In genomic region chr5:101384316-101384715, GRCm38 (mm10) we compare ENCODE assay signal across 18 mouse cellular contexts.
DNase-seq lines count a peak whose midpoint lies in the region; ATAC-seq and TF ChIP-seq lines count a peak whose summit lies in the region.
"Had no signal": no experiment of that assay in that cellular context is flagged by ENCODE, and none has a peak within 500 bp of the region (broad histone marks: within the 10 kb centered on the region; RNA-seq: fewer than 3 reads in every experiment).

No protein-coding gene starts in this region.

- H3K4me3 ChIP-seq in lung, embryonic 16.5 days (ENCODE audit: low read length): no peak overlapping the region
- no peak overlapping the region for H3K4me3 ChIP-seq in lung, adult 2 months (replicated peaks; ENCODE audit: extremely low read depth, low read depth, low read length)
- H3K4me3 ChIP-seq in cerebellum, adult 2 months (replicated peaks; ENCODE audit: insufficient read depth, low read depth, low read length): no peak overlapping the region
- no peak overlapping the region for H3K4me3 ChIP-seq in stomach, embryonic 14.5 days (ENCODE audit: low read depth, low read length)
- H3K4me3 ChIP-seq: embryonic facial prominence, embryonic 15.5 days; forebrain, embryonic 15.5 days; heart, embryonic 15.5 days; hindbrain, embryonic 15.5 days; limb, embryonic 10.5 days; neural tube, embryonic 15.5 days had no signal

- peak; percentile 20; the same call in 1 of the 2 replicates for ATAC-seq in lung, embryonic 16.5 days (ENCODE audit: low read depth)
- ATAC-seq in stomach, embryonic 14.5 days (ENCODE audit: insufficient number of reproducible peaks, insufficient read depth, low FRiP score, low read depth): peak; percentile 67; the same call in 1 of the 2 replicates
- ATAC-seq: forebrain, embryonic 15.5 days; midbrain, embryonic 16.5 days had no signal

- no peak for TF ChIP-seq CTCF in lung, adult 2 months (IDR thresholded peaks at IDR 0.05; ENCODE audit: insufficient read depth, low read length)
- no peak for TF ChIP-seq CTCF in cerebellum, adult 2 months (IDR thresholded peaks at IDR 0.05; ENCODE audit: borderline replicate concordance, insufficient read depth, low read depth, low read length)

- no peaks in the 10 kb centered on the region for H3K4me1 ChIP-seq in lung, embryonic 16.5 days (replicated peaks; ENCODE audit: control insufficient read depth, insufficient read depth, low read length)
- no peaks in the 10 kb centered on the region for H3K4me1 ChIP-seq in lung, adult 2 months (ENCODE audit: control insufficient read depth, insufficient read depth, low read length)
- peaks cover 3% of the 10 kb centered on the region; the same call in 1 of the 2 replicates for H3K4me1 ChIP-seq in cerebellum, adult 2 months (ENCODE audit: control insufficient read depth, insufficient read depth, low read length)
- H3K4me1 ChIP-seq in stomach, embryonic 14.5 days (ENCODE audit: control insufficient read depth, insufficient read depth, low read length): peaks cover 5% of the 10 kb centered on the region; the same call in 1 of the 2 replicates
- H3K4me1 ChIP-seq: embryonic facial prominence, embryonic 15.5 days; forebrain, embryonic 15.5 days; heart, embryonic 15.5 days; hindbrain, embryonic 15.5 days; limb, embryonic 10.5 days; neural tube, embryonic 15.5 days had no signal

- H3K36me3 ChIP-seq in lung, embryonic 16.5 days (ENCODE audit: control insufficient read depth, insufficient read depth, low read length): no peaks in the 10 kb centered on the region
- H3K36me3 ChIP-seq in stomach, embryonic 14.5 days (ENCODE audit: control insufficient read depth, insufficient read depth, low read length): no peaks in the 10 kb centered on the region
- H3K36me3 ChIP-seq: embryonic facial prominence, embryonic 15.5 days; forebrain, embryonic 15.5 days; heart, embryonic 15.5 days; hindbrain, embryonic 15.5 days; limb, embryonic 10.5 days; neural tube, embryonic 15.5 days had no signal

- H3K27me3 ChIP-seq in lung, embryonic 16.5 days (ENCODE audit: control insufficient read depth, insufficient read depth, low read depth, low read length): no peaks in the 10 kb centered on the region; the same call in 1 of the 2 replicates
- no peaks in the 10 kb centered on the region; the same call in 1 of the 2 replicates for H3K27me3 ChIP-seq in cerebellum, adult 2 months (ENCODE audit: control insufficient read depth, insufficient read depth, low read length)
- no peaks in the 10 kb centered on the region for H3K27me3 ChIP-seq in stomach, embryonic 14.5 days (ENCODE audit: control insufficient read depth, insufficient read depth, low read length)
- H3K27me3 ChIP-seq: embryonic facial prominence, embryonic 15.5 days; forebrain, embryonic 15.5 days; heart, embryonic 15.5 days; hindbrain, embryonic 15.5 days had no signal

- H3K9ac ChIP-seq in lung, embryonic 16.5 days (ENCODE audit: low read length): no peak overlapping the region
- H3K9ac ChIP-seq in stomach, embryonic 14.5 days (replicated peaks; ENCODE audit: low read depth, low read length): no peak overlapping the region
- H3K9ac ChIP-seq: embryonic facial prominence, embryonic 15.5 days; forebrain, embryonic 15.5 days; heart, embryonic 15.5 days; hindbrain, embryonic 15.5 days; neural tube, embryonic 15.5 days had no signal

- H3K27ac ChIP-seq in lung, embryonic 16.5 days (ENCODE audit: low read length): no peak overlapping the region
- no peak overlapping the region for H3K27ac ChIP-seq in cerebellum, adult 2 months (ENCODE audit: insufficient read depth, low read length)
- peak overlapping the region; percentile 18; the same call in 1 of the 2 replicates for H3K27ac ChIP-seq in stomach, embryonic 14.5 days (ENCODE audit: low read length)
- H3K27ac ChIP-seq: embryonic facial prominence, embryonic 15.5 days; forebrain, embryonic 15.5 days; heart, embryonic 15.5 days; hindbrain, embryonic 15.5 days; limb, embryonic 10.5 days; neural tube, embryonic 15.5 days had no signal

- no peaks in the 10 kb centered on the region for H3K9me3 ChIP-seq in lung, embryonic 16.5 days (ENCODE audit: control insufficient read depth, low read length)
- H3K9me3 ChIP-seq in stomach, embryonic 14.5 days (ENCODE audit: control insufficient read depth, low read depth, low read length): no peaks in the 10 kb centered on the region
- H3K9me3 ChIP-seq: embryonic facial prominence, embryonic 15.5 days; forebrain, embryonic 15.5 days; heart, embryonic 15.5 days; hindbrain, embryonic 15.5 days; limb, embryonic 10.5 days; neural tube, embryonic 15.5 days had no signal

- intact Hi-C loops in heart, postnatal 10 days (cut with DNase I): no loop called here

- DNase-seq in heart, postnatal 10 days: peak; percentile 1 to 5
- DNase-seq in heart, adult 8-10 months (ENCODE audit: low spot score): no peak
- no peak for DNase-seq in lung, adult 2 months
- DNase-seq in cerebellum, adult 2 months: peak; percentile 17 to 45
- DNase-seq in testis, postnatal 10 days (ENCODE audit: low spot score): no peak
- DNase-seq in retina, postnatal 1 day: no peak
- DNase-seq: gastrocnemius, postnatal 25 days; kidney, postnatal 10 days; thymus, adult 18-20 months had no signal

- 19% methylated on average over 5 of the region's 5 CpGs for WGBS in lung, embryonic 16.5 days
- 39% methylated on average over 5 of the region's 5 CpGs for WGBS in lung, adult 2 months
- 19% methylated on average over 5 of the region's 5 CpGs for WGBS in cerebellum, adult 2 months
- WGBS in stomach, embryonic 14.5 days: 23% methylated on average over 5 of the region's 5 CpGs

- TF ChIP-seq POLR2A in lung, adult 2 months (IDR thresholded peaks at IDR 0.05; ENCODE audit: borderline replicate concordance, extremely low read depth, low read depth, low read length): no peak
- no peak for TF ChIP-seq POLR2A in cerebellum, adult 2 months (IDR thresholded peaks at IDR 0.05; ENCODE audit: borderline replicate concordance, insufficient read depth, low read length)

- no peak overlapping the region for H3K4me2 ChIP-seq in lung, embryonic 16.5 days (ENCODE audit: low read depth, low read length)
- no peak overlapping the region for H3K4me2 ChIP-seq in stomach, embryonic 14.5 days (replicated peaks; ENCODE audit: low read depth, low read length)
- H3K4me2 ChIP-seq: embryonic facial prominence, embryonic 15.5 days; forebrain, embryonic 15.5 days; heart, embryonic 15.5 days; hindbrain, embryonic 15.5 days; neural tube, embryonic 15.5 days had no signal

Comparison
In these comparisons a context has a peak if more than half of its experiments do, and no peak if none do; other contexts are left out.
1. DNase-seq: peak in heart, postnatal 10 days (2 of 2) and cerebellum, adult 2 months (2 of 2); none in heart, adult 8-10 months (single experiment), lung, adult 2 months (single experiment), testis, postnatal 10 days (single experiment) and retina, postnatal 1 day (single experiment).